In the genomic region with DNA sequence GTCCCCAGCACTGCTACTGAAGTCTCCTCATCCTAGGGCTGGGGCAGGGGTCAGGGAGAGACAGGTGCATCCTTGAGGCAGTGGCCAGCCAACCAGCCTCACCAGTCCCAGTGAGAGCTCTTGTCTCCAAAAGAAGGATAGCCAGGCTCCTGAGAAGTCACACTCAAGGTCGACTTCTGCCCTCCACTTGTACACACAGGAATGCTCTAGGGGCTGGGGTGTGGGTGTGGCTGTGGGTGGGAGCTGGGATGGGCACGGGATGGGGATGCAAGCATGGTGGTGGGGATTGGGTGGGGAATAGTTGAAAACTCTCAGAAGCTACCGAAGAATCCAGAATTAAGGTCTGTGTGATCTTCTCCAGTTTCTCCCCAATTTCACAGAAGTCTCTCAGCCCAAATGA, we compare ENCODE assay signal across 26 mouse cellular contexts. TPM values are rescaled to one million over a fixed set of nuclear protein-coding genes. Genes with fewer than 3 reads are reported as not detected.
"Had no signal": no experiment of that assay in that cellular context is flagged by ENCODE, and none has a peak within 500 bp of the region (broad histone marks: within the 10 kb centered on the region; RNA-seq: fewer than 3 reads in every experiment).

No protein-coding gene starts in this region.

- H3K27me3 ChIP-seq: hindbrain, embryonic 15.5 days had no signal

- H3K4me3 ChIP-seq: heart, embryonic 13.5 days; heart, embryonic 15.5 days; hindbrain, embryonic 13.5 days; hindbrain, embryonic 15.5 days; kidney, embryonic 15.5 days; limb, embryonic 12.5 days; liver, embryonic 12.5 days had no signal

- H3K9ac ChIP-seq: heart, embryonic 13.5 days; heart, embryonic 15.5 days; hindbrain, embryonic 13.5 days; hindbrain, embryonic 15.5 days; kidney, embryonic 15.5 days; limb, embryonic 12.5 days; liver, embryonic 12.5 days had no signal

- ATAC-seq: hindbrain, postnatal 0 days; intestine, embryonic 16.5 days; liver, embryonic 12.5 days had no signal

- H3K4me2 ChIP-seq: heart, embryonic 11.5 days; heart, embryonic 13.5 days; heart, embryonic 15.5 days; hindbrain, embryonic 13.5 days; hindbrain, embryonic 15.5 days; kidney, embryonic 15.5 days; limb, embryonic 12.5 days; liver, embryonic 12.5 days had no signal

- H3K27ac ChIP-seq: heart, embryonic 13.5 days; heart, embryonic 15.5 days; hindbrain, embryonic 13.5 days; hindbrain, embryonic 15.5 days; hindbrain, postnatal 0 days; kidney, embryonic 15.5 days; kidney, postnatal 0 days; limb, embryonic 12.5 days; liver, embryonic 12.5 days had no signal

- H3K9me3 ChIP-seq: heart, embryonic 15.5 days; hindbrain, embryonic 13.5 days; hindbrain, embryonic 15.5 days had no signal

- DNase-seq: gastrocnemius, postnatal 14 days; gastrocnemius, postnatal 36 days; heart, adult 18-20 months; heart, postnatal 14 days; heart, postnatal 36 days; kidney, adult 11 months; kidney, adult 2 months; kidney, adult 9 months; kidney, postnatal 14 days; kidney, postnatal 36 days; layer of hippocampus, adult 9-11 months; layer of hippocampus, postnatal 36 days; left cerebral cortex, postnatal 4 days; liver had no signal

- H3K36me3 ChIP-seq: heart, embryonic 13.5 days; heart, embryonic 15.5 days; hindbrain, embryonic 13.5 days; hindbrain, embryonic 15.5 days; kidney, embryonic 15.5 days; limb, embryonic 12.5 days; liver, embryonic 12.5 days had no signal

- H3K4me1 ChIP-seq: heart, embryonic 13.5 days; liver, embryonic 12.5 days had no signal

RNA-seq across cellular contexts. Expression of a gene that starts 25.2 kb away (rescaled TPM):
- polyA plus RNA-seq: heart, embryonic 13.5 days; heart, embryonic 15.5 days; heart, postnatal 0 days; intestine, embryonic 16.5 days; kidney, adult 2 months; kidney, embryonic 15.5 days had no signal
